Mouse (Mus musculus) neural tube, postnatal 0 days (tissue): ENCODE measurements around the gene Spaca5. TPM values are rescaled to one million over a fixed set of nuclear protein-coding genes. Genes with fewer than 3 reads are reported as not detected.

Experiments
- polyA plus RNA-seq: library from polyadenylated mRNA; unstranded; fragments of >200 nt; fragmentation: Nextera tagmentation; extraction: Ambion mirVana; gene quantifications from 2 replicates; pipeline ENCODE4 v1.2.1, GENCODE M21; 2015

Spaca5 gene
- not detected in 2 replicates for polyA plus RNA-seq

GRCm38 (mm10) chrX:21068106-21068505 is at the start of gene Spaca5:
Gene Spaca5, plus strand, starts transcription at chrX:21068406.

GRCm38 (mm10) chrX:21061866-21062543 is 6.2 kb upstream of the Spaca5 start, which contains the start of gene Zfp182:
Gene Zfp182, minus strand, starts transcription at chrX:21062316.

GRCm38 (mm10) chrX:21088983-21089866 is 21.0 kb downstream of the Spaca5 start, which contains the start of gene Zfp300:
Gene Zfp300, minus strand, starts transcription at chrX:21089527.

GRCm38 (mm10) chrX:21115520-21115919 is 47.3 kb downstream of the Spaca5 start, which contains the start of gene Ssxa1:
Gene Ssxa1, plus strand, starts transcription at chrX:21115820.

Other genes with a start within 250 kb of the Spaca5 start
- gene Timp1, start 198.2 kb upstream of the Spaca5 start, polyA plus RNA-seq: 7.3 and 11.3 TPM in 2 replicates
- 108 and 116 TPM in 2 replicates for gene Syn1, start 147.4 kb upstream of the Spaca5 start, polyA plus RNA-seq
- gene Cfp, start 136.9 kb upstream of the Spaca5 start, polyA plus RNA-seq: 5.2 and 5.6 TPM in 2 replicates
- 11.7 and 13.2 TPM in 2 replicates for gene Elk1, start 117.8 kb upstream of the Spaca5 start, polyA plus RNA-seq
- gene Uxt, start 106.4 kb upstream of the Spaca5 start, polyA plus RNA-seq: 31.1 and 31.9 TPM in 2 replicates
- 4.5 and 4.6 TPM in 2 replicates for gene Zfp182, start 6.1 kb upstream of the Spaca5 start, polyA plus RNA-seq
- gene Zfp300, start 21.1 kb downstream of the Spaca5 start, polyA plus RNA-seq: 3.3 and 4.3 TPM in 2 replicates
- not detected in 2 replicates for gene Ssxa1, start 47.4 kb downstream of the Spaca5 start, polyA plus RNA-seq
- not detected in 2 replicates for gene Gm21876, start 107.2 kb downstream of the Spaca5 start, polyA plus RNA-seq